Mouse (Mus musculus): ENCODE measurements around the gene 6330403K07Rik.

6330403K07Rik gene

GRCm38 (mm10) chr11:70982557-70983228, 50.6 kb downstream of the 6330403K07Rik start, which contains the start of gene C1qbp:
C1qbp (minus strand) TSS chr11:70983026.
- DNase-seq: peak; percentile 92 to 93

GRCm38 (mm10) chr11:70982030-70982429, 51.3 kb downstream of the 6330403K07Rik start:
- DNase-seq: no peak

All from lung, adult 18-20 months (tissue).